Mouse (Mus musculus) urinary bladder, postnatal 25 days (tissue): Measurements from ENCODE around the gene Adam20.
"Not testable (repeated sequence)": the region's sequence is repeated elsewhere in the genome, so short reads cannot be mapped to it uniquely, and the experiment has no call there.

Source experiments
- DNase-seq: peaks from one replicate; pipeline ENCODE4 v3.0.0; 2022; ENCODE audit warnings: low spot score

The Adam20 gene

GRCm38 (mm10) chr8:40792973-40793372 lies at the start of gene Adam20:
Gene Adam20, plus strand, starts transcription at chr8:40793273.
- DNase-seq = not testable (repeated sequence)

- DNase-seq = not testable (repeated sequence)
Observed at GRCm38 (mm10) chr8:40751908-40752307, 41.2 kb upstream of the Adam20 start, which contains the start of gene Adam25. Gene Adam25, plus strand, starts transcription at chr8:40752208.

- DNase-seq = no peak
Observed at GRCm38 (mm10) chr8:40783320-40783719, 9.8 kb upstream of the Adam20 start.

GRCm38 (mm10) chr8:40803379-40804079 lies 10.5 kb downstream of the Adam20 start:
- no peak for DNase-seq
